Mouse (Mus musculus): ENCODE measurements around the gene Sox2. TPM values are rescaled to one million over a fixed set of nuclear protein-coding genes. Genes with fewer than 3 reads are reported as not detected.
A peak's percentile ranks its signal among the peaks of the same experiment; 100 is the strongest.

The Sox2 gene
- polyA plus RNA-seq, 1 experiment from 2014 or later, result 16.8 TPM

DNA sequence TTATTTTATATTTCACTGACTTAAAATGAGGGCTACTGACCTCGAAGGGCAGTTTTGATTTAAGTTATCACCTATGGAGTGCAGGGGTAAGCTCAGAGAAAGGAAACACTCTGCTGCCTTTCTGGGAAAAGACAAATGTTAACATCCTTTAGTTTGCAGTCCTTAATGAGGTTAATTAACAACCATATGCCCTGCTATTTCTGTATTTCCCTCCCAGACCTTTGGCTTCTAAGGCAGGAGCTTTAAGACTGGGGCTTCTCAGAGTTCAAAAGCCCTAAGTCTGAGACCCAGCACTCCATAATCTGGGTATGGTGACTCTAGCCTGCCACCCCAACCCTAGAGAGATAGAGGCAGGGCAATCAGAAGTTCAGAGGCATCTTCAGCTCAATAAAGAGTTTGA lies 19.5 kb upstream of the Sox2 start:
- H3K36me3 ChIP-seq (ENCODE audit: control insufficient read depth, insufficient read depth, low read length), result no peaks in the 10 kb centered on the region
- H3K4me2 ChIP-seq (ENCODE audit: low read length), result no peak overlapping the region
- 71% methylated on average over 1 of the region's 1 CpGs for WGBS
- DNase-seq (no peak), ATAC-seq (ENCODE audit: low FRiP score, low TSS enrichment) (no peak)
- no peak overlapping the region for H3K9ac ChIP-seq (replicated peaks; ENCODE audit: low read length)
- no peaks in the 10 kb centered on the region; the same call in 1 of the 2 replicates for H3K9me3 ChIP-seq (ENCODE audit: control insufficient read depth, low read length)
- H3K4me1 ChIP-seq (ENCODE audit: control insufficient read depth, insufficient read depth, low read length), result no peaks in the 10 kb centered on the region
- H3K27me3 ChIP-seq (ENCODE audit: control insufficient read depth, insufficient read depth, low read length), result no peaks in the 10 kb centered on the region
- no peak overlapping the region for H3K27ac ChIP-seq (replicated peaks; ENCODE audit: low read depth, low read length)
- H3K4me3 ChIP-seq (replicated peaks; ENCODE audit: low read depth, low read length), result no peak overlapping the region

DNA sequence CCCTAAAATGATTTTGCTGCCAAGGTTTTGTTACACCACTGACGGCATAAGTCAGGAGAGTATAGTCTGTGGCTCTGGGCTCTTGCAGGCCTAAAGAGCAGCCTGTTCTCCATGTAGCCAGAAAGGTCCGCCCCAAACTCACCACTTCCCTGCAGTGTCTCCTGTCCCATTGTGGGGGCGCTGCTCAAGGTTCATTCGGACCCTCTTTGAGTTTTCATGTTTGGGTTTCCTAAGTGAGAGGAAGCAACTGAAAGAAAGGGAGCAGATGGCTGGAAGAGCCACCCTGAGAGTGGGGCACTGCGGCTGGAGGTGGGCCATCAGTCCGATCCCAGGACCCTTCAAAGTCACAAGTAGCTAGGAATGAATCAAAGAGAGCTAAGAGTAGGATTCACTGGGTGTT lies 13.2 kb upstream of the Sox2 start:
- Histone ChIP-seq H3K4me3 (replicated peaks; ENCODE audit: low read depth, low read length) (no peak overlapping the region), H3K27ac (replicated peaks; ENCODE audit: low read depth, low read length) (peak overlapping the region; percentile 28; the same call in 1 of the 2 replicates), H3K36me3 (ENCODE audit: control insufficient read depth, insufficient read depth, low read length) (no peaks in the 10 kb centered on the region), H3K4me2 (ENCODE audit: low read length) (no peak overlapping the region), H3K27me3 (ENCODE audit: control insufficient read depth, insufficient read depth, low read length) (no peaks in the 10 kb centered on the region), H3K9me3 (ENCODE audit: control insufficient read depth, low read length) (no peaks in the 10 kb centered on the region), H3K4me1 (ENCODE audit: control insufficient read depth, insufficient read depth, low read length) (peaks cover 11% of the 10 kb centered on the region; the same call in 1 of the 2 replicates), H3K9ac (replicated peaks; ENCODE audit: low read length) (no peak overlapping the region)
- 57% methylated on average over 6 of the region's 6 CpGs for WGBS
- no peak for DNase-seq
- ATAC-seq (ENCODE audit: low FRiP score, low TSS enrichment), result no peak

GRCm38 (mm10) chr3:34637481-34637880 lies 12.7 kb upstream of the Sox2 start:
- peak; percentile 37 for DNase-seq
- Histone ChIP-seq H3K4me3 (replicated peaks; ENCODE audit: low read depth, low read length) (no peak overlapping the region), H3K36me3 (ENCODE audit: control insufficient read depth, insufficient read depth, low read length) (no peaks in the 10 kb centered on the region), H3K4me2 (ENCODE audit: low read length) (peak overlapping the region; percentile 62; the same call in 1 of the 2 replicates), H3K4me1 (ENCODE audit: control insufficient read depth, insufficient read depth, low read length) (peaks cover 16% of the 10 kb centered on the region; the same call in 1 of the 2 replicates), H3K27me3 (ENCODE audit: control insufficient read depth, insufficient read depth, low read length) (no peaks in the 10 kb centered on the region), H3K9ac (replicated peaks; ENCODE audit: low read length) (no peak overlapping the region), H3K9me3 (ENCODE audit: control insufficient read depth, low read length) (no peaks in the 10 kb centered on the region), H3K27ac (replicated peaks; ENCODE audit: low read depth, low read length) (peak overlapping the region; percentile 28)
- WGBS, result 12% methylated on average over 5 of the region's 5 CpGs
- ATAC-seq (ENCODE audit: low FRiP score, low TSS enrichment), result no peak

DNA sequence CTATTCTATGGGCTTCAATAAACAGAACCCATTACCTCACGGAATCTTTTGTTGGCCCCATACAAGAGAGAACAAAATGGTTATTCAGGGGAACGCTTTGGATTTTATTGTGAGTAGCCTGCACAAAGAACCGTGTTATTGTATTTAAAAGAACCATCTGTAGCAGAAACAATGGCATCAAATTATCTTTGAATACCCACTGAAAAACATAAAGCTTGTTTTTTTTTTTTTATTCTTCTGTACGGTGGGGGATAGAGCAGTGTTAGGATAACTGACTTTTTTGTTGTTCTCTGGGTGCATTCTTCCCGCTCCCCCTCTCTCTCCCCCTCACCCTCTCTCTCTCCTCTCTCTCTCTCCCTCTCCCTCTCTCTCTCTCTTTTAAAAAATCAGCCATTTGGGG lies 12.3 kb upstream of the Sox2 start:
- peak overlapping the region; percentile 52 for H3K9ac ChIP-seq (replicated peaks; ENCODE audit: low read length)
- no peaks in the 10 kb centered on the region for H3K27me3 ChIP-seq (ENCODE audit: control insufficient read depth, insufficient read depth, low read length)
- DNase-seq (peak; percentile 33), ATAC-seq (ENCODE audit: low FRiP score, low TSS enrichment) (no peak)
- H3K4me3 ChIP-seq (replicated peaks; ENCODE audit: low read depth, low read length), result peak overlapping the region; percentile 21
- peaks cover 19% of the 10 kb centered on the region; the same call in 1 of the 2 replicates for H3K4me1 ChIP-seq (ENCODE audit: control insufficient read depth, insufficient read depth, low read length)
- WGBS, result 3% methylated on average over 5 of the region's 5 CpGs
- H3K27ac ChIP-seq (replicated peaks; ENCODE audit: low read depth, low read length), result peak overlapping the region; percentile 81
- H3K36me3 ChIP-seq (ENCODE audit: control insufficient read depth, insufficient read depth, low read length), result no peaks in the 10 kb centered on the region
- peak overlapping the region; percentile 62 for H3K4me2 ChIP-seq (ENCODE audit: low read length)
- no peaks in the 10 kb centered on the region for H3K9me3 ChIP-seq (ENCODE audit: control insufficient read depth, low read length)

- peak; percentile 74 for DNase-seq
- Histone ChIP-seq H3K9me3 (ENCODE audit: control insufficient read depth, low read length) (no peaks in the 10 kb centered on the region), H3K4me2 (ENCODE audit: low read length) (peak overlapping the region; percentile 62), H3K4me1 (ENCODE audit: control insufficient read depth, insufficient read depth, low read length) (peaks cover 23% of the 10 kb centered on the region; the same call in 1 of the 2 replicates), H3K4me3 (replicated peaks; ENCODE audit: low read depth, low read length) (peak overlapping the region; percentile 21), H3K36me3 (ENCODE audit: control insufficient read depth, insufficient read depth, low read length) (no peaks in the 10 kb centered on the region), H3K27ac (replicated peaks; ENCODE audit: low read depth, low read length) (peak overlapping the region; percentile 81), H3K27me3 (ENCODE audit: control insufficient read depth, insufficient read depth, low read length) (no peaks in the 10 kb centered on the region), H3K9ac (replicated peaks; ENCODE audit: low read length) (peak overlapping the region; percentile 52)
- WGBS, result 1% methylated on average over 13 of the region's 13 CpGs
- ATAC-seq (ENCODE audit: low FRiP score, low TSS enrichment), result peak; percentile 40; the same call in 1 of the 2 replicates
Measured at GRCm38 (mm10) chr3:34638344-34638743, 11.9 kb upstream of the Sox2 start.

DNA sequence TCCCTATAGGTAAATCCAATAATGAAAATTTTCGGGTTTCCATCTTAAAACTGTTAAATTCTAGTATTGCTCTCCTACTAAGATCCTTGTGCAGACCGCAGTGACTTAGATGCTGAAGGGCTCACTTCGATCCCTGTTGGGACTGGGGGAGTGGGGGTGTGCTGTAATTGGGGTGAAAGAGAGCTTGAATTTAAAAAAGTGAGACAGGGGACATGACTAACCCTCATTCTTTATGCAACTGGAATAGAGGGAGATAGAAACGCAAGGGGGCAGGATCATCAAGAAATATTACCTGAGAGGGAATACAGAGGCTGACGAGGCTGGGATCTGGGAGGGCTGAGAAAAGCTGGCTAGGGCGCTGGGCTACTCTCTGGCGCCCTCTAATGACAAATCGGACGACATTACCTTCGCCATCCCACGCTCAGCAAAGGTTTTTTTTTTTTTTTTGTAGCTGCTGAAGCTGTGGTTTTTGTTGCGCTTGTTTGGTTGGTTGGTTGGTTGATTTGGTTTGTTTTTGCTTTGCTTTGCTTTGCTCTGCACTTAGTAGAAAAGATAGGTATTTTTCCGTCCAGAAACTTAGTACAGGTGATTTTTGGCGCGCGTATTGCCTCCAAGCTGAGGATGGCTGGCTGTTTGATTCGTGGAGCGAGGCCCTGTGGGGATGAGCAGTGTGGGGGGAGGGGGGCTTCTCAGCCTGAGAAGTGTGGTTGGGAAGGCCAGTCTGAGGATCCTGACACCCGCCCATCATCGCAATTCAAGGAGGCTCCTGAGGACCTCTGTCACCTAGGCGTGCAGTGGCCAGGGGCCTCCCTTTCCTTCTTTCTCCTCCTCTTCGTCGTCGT lies 11.0 kb upstream of the Sox2 start:
- H3K9ac ChIP-seq (replicated peaks; ENCODE audit: low read length), result peak overlapping the region; percentile 52; the same call in 1 of the 2 replicates
- H3K4me1 ChIP-seq (ENCODE audit: control insufficient read depth, insufficient read depth, low read length), result peaks cover 23% of the 10 kb centered on the region; the same call in 1 of the 2 replicates
- H3K36me3 ChIP-seq (ENCODE audit: control insufficient read depth, insufficient read depth, low read length), result no peaks in the 10 kb centered on the region
- peak overlapping the region; percentile 25 for H3K4me3 ChIP-seq (replicated peaks; ENCODE audit: low read depth, low read length)
- H3K27ac ChIP-seq (replicated peaks; ENCODE audit: low read depth, low read length), result peak overlapping the region; percentile 81
- peak; percentile 92 for DNase-seq
- peak overlapping the region; percentile 62 for H3K4me2 ChIP-seq (ENCODE audit: low read length)
- 4% methylated on average over 24 of the region's 24 CpGs for WGBS
- H3K27me3 ChIP-seq (ENCODE audit: control insufficient read depth, insufficient read depth, low read length), result peaks cover 8% of the 10 kb centered on the region; the same call in 1 of the 2 replicates
- H3K9me3 ChIP-seq (ENCODE audit: control insufficient read depth, low read length), result no peaks in the 10 kb centered on the region
- peak; percentile 65 for ATAC-seq (ENCODE audit: low FRiP score, low TSS enrichment)

- peak; percentile 53 for DNase-seq
Measured at GRCm38 (mm10) chr3:34639873-34640270, 10.3 kb upstream of the Sox2 start.

GRCm38 (mm10) chr3:34640276-34640675 lies 9.9 kb upstream of the Sox2 start:
- Histone ChIP-seq H3K4me2 (ENCODE audit: low read length) (peak overlapping the region; percentile 62), H3K4me1 (ENCODE audit: control insufficient read depth, insufficient read depth, low read length) (peaks cover 23% of the 10 kb centered on the region; the same call in 1 of the 2 replicates), H3K36me3 (ENCODE audit: control insufficient read depth, insufficient read depth, low read length) (no peaks in the 10 kb centered on the region), H3K9me3 (ENCODE audit: control insufficient read depth, low read length) (no peaks in the 10 kb centered on the region), H3K9ac (replicated peaks; ENCODE audit: low read length) (no peak overlapping the region), H3K4me3 (replicated peaks; ENCODE audit: low read depth, low read length) (peak overlapping the region; percentile 25), H3K27me3 (ENCODE audit: control insufficient read depth, insufficient read depth, low read length) (peaks cover 9% of the 10 kb centered on the region; the same call in 1 of the 2 replicates), H3K27ac (replicated peaks; ENCODE audit: low read depth, low read length) (0 out of 2 replicates have a peak overlapping the region, but pooled peaks have one; percentile 70)
- ATAC-seq (ENCODE audit: low FRiP score, low TSS enrichment), result no peak
- peak; percentile 28 for DNase-seq
- 12% methylated on average over 8 of the region's 8 CpGs for WGBS

More at GRCm38 (mm10) chr3:34639873-34640270, 10.3 kb upstream of the Sox2 start:
- ATAC-seq (ENCODE audit: low FRiP score, low TSS enrichment), result no peak
- Histone ChIP-seq H3K4me3 (replicated peaks; ENCODE audit: low read depth, low read length) (peak overlapping the region; percentile 25), H3K9ac (replicated peaks; ENCODE audit: low read length) (peak overlapping the region; percentile 27; the same call in 1 of the 2 replicates), H3K36me3 (ENCODE audit: control insufficient read depth, insufficient read depth, low read length) (no peaks in the 10 kb centered on the region), H3K4me2 (ENCODE audit: low read length) (peak overlapping the region; percentile 62), H3K27ac (replicated peaks; ENCODE audit: low read depth, low read length) (peak overlapping the region; percentile 70), H3K27me3 (ENCODE audit: control insufficient read depth, insufficient read depth, low read length) (peaks cover 9% of the 10 kb centered on the region; the same call in 1 of the 2 replicates), H3K4me1 (ENCODE audit: control insufficient read depth, insufficient read depth, low read length) (peaks cover 23% of the 10 kb centered on the region; the same call in 1 of the 2 replicates), H3K9me3 (ENCODE audit: control insufficient read depth, low read length) (no peaks in the 10 kb centered on the region)
- 3% methylated on average over 10 of the region's 10 CpGs for WGBS
